Mouse (Mus musculus) lung, adult 2 months (tissue): Measurements from ENCODE around the gene Rab17. TPM values are rescaled to one million over a fixed set of nuclear protein-coding genes. Genes with fewer than 3 reads are reported as not detected.

Source experiments
- DNase-seq: peaks from one replicate; pipeline ENCODE4 v3.0.0; 2022
- H3K4me1 ChIP-seq: fragments of 200-500 bp; 2 replicates; pipeline ENCODE4 v1.6.1; 2011; ENCODE audit warnings: low read length; ENCODE audit not compliant: control insufficient read depth, insufficient read depth
- H3K4me3 ChIP-seq: fragments of 200-500 bp; replicated peaks from 2 replicates; pipeline ENCODE3; 2011; ENCODE audit warnings: low read depth, mild to moderate bottlenecking, control low read depth, low read length; ENCODE audit errors: extremely low read depth
- CTCF ChIP-seq: fragments of 200-500 bp; IDR thresholded peaks from 2 replicates; pipeline ENCODE4 v1.5.1; 2011; ENCODE audit warnings: mild to moderate bottlenecking, low read length, control low read depth; ENCODE audit not compliant: insufficient read depth
- POLR2A ChIP-seq: fragments of 200-500 bp; IDR thresholded peaks from 2 replicates; pipeline ENCODE4 v1.6.1; 2011; ENCODE audit warnings: low read depth, mild to moderate bottlenecking, control low read depth, low read length, borderline replicate concordance; ENCODE audit errors: extremely low read depth
- WGBS: fragments of 180-500 bp; shearing (Covaris S2); methylation state at CpG from one replicate; pipeline ENCODE4 v1.1.7; 2018; 5-methylcytosine and 5-hydroxymethylcytosine counted together
- polyA plus RNA-seq: library from polyadenylated mRNA; depleted of rRNA; stranded (reverse); fragments of >200 nt; gene quantifications from 2 replicates; pipeline ENCODE4 v1.2.3, GENCODE M21; 2012

Gene Rab17
- polyA plus RNA-seq, 1 experiment, result 1.2 TPM

DNA sequence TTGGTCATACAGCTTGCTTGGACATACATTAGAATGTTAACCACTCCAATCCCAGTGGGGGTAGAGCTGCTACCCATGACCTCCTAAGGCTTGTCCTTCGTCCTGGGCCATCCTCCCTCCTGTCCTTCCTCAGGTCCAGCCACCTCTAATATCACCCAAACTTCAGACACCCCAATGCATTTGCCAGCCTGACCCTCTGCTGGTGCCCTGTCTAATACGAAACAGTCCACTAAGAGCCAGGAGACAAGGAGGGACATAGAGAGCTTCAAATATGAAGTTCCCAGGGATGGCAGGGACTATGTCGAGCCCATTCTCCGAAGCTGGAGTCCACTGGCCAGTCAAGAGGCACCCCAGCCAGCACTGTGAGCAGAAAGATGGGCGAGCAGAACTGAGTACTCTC is 28.2 kb upstream of the Rab17 start:
- Histone ChIP-seq H3K4me1 (peaks cover 6% of the 10 kb centered on the region), H3K4me3 (no peak overlapping the region)
- no peak for DNase-seq
- no peak for TF ChIP-seq CTCF
- TF ChIP-seq POLR2A, result no peak
- WGBS, result 89% methylated on average over 5 of the region's 5 CpGs

DNA sequence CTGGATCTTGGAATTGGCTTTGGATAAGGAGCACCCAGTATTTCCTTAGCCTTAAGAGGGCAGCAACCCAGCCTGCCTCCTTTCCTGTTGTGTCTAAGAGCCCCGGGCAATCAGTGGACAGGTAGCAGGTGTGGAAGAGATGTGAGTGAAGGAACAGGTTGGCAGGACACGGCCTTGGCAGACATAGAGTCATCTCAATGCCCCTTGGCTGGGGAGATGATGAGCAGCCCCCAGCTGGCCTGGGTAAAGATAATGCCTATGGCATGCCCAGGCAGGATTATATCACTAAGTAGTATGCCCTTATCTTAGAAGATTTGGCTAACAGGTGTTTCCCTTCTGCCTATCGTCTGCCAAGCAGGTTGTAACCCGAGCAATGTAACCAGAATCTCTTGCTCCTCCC is 27.7 kb upstream of the Rab17 start:
- no peak for TF ChIP-seq POLR2A
- no peak for TF ChIP-seq CTCF
- Histone ChIP-seq H3K4me3 (no peak overlapping the region), H3K4me1 (peaks cover 5% of the 10 kb centered on the region)
- 61% methylated on average over 4 of the region's 4 CpGs for WGBS
- no peak for DNase-seq

DNA sequence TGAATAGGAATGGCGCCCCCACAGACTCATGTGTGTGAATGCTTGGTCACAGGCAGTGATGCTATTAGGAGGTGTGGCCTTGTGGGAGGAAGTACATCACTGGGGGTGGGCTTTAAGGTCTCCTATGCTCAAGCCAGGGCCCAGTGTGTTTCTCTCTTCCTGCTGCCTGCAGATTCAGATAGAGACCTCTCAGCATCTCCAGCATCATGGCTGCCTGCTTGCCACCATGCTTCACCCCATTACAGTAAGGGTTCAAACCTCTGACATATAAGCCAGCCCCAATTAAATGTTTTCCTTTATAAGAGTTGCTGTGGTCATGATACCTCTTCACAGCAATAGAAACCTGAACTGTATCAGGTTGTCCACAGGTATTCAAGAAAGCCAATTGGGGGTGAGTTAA is 26.5 kb upstream of the Rab17 start:
- 97% methylated on average over 1 of the region's 1 CpGs for WGBS
- DNase-seq, result no peak
- TF ChIP-seq POLR2A, result no peak
- TF ChIP-seq CTCF, result no peak
- Histone ChIP-seq H3K4me3 (no peak overlapping the region), H3K4me1 (peaks cover 5% of the 10 kb centered on the region)

DNA sequence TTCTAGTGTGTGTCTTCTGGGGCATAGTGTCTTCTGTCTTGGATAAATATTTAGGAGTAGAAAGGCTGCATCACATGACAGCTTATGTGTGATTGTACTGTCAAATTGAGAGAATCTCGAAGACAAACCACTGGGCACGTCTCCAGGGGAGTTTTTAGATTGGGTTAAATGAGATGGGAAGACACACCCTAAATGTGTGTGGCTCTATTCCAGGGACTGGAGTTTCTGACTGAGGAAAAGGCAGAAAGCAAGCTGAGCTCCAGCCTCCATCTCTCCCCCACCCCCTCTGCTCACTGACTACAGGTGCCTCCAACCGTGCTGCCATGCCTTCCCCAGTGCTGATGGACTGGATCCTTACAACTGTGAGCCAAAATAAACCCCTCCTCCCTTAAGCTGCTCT is 11.9 kb upstream of the Rab17 start:
- H3K4me3 ChIP-seq, result no peak overlapping the region
- WGBS, result 45% methylated on average over 3 of the region's 3 CpGs
- TF ChIP-seq CTCF (no peak), POLR2A (no peak)
- H3K4me1 ChIP-seq, result no peaks in the 10 kb centered on the region
- no peak for DNase-seq

DNA sequence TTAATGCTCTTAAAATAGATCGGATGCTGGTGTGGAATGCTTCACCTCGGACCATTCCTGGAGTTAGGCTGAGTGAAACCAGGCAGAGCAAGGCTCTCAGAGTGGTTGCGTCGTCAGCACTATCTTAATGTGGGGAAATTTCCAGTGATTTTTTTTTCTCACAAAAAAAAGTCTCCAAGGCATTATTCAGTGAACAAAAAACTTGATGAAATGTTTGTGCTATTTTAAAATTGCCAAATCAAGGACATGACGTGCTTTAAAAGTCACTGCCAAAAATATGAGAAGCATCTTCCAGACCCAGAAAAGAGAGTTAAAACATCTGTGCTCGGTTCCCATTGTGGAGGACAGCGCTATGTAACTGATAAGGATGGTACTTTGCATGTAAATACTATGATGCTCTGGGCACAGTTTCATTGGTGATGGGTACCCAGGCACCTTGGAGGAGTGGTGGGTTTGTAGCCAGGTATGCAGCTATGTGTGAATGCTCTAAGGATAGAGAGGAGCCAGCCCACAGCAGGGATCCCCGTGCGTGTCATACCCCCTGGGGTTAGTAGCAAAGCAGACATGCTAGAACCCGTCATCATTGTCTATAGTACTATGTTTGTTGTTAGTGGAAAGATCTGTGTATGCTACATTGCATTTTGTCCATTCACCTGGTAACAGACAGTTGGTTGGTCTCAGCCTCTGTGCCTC is 11.3 kb upstream of the Rab17 start:
- WGBS, result 61% methylated on average over 10 of the region's 10 CpGs
- no peak for DNase-seq
- no peak overlapping the region for H3K4me3 ChIP-seq
- H3K4me1 ChIP-seq, result no peaks in the 10 kb centered on the region
- TF ChIP-seq CTCF, result no peak
- no peak for TF ChIP-seq POLR2A

DNA sequence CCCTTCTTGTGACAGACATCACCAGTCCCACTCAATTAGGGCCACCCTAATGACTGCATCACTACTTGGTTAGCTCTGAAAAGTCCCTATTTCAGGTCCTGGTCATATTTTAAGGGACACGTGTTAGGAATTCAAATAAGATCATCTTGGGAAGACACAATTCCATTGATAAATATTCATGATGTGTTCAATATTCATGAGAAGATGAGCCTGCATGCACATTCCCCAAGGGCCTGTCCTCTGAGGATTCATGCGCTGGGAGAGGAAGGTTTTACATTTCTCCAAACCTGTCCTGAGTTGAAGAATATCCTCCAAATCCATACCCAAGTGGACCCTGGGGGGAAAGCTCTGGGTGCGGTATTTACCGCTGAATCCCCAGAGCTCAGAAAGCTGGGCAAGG is 6.5 kb upstream of the Rab17 start:
- WGBS, result 96% methylated on average over 4 of the region's 4 CpGs
- TF ChIP-seq POLR2A (no peak), CTCF (no peak)
- no peak for DNase-seq
- no peak overlapping the region for H3K4me3 ChIP-seq
- H3K4me1 ChIP-seq, result peaks cover 7% of the 10 kb centered on the region; the same call in 1 of the 2 replicates

DNA sequence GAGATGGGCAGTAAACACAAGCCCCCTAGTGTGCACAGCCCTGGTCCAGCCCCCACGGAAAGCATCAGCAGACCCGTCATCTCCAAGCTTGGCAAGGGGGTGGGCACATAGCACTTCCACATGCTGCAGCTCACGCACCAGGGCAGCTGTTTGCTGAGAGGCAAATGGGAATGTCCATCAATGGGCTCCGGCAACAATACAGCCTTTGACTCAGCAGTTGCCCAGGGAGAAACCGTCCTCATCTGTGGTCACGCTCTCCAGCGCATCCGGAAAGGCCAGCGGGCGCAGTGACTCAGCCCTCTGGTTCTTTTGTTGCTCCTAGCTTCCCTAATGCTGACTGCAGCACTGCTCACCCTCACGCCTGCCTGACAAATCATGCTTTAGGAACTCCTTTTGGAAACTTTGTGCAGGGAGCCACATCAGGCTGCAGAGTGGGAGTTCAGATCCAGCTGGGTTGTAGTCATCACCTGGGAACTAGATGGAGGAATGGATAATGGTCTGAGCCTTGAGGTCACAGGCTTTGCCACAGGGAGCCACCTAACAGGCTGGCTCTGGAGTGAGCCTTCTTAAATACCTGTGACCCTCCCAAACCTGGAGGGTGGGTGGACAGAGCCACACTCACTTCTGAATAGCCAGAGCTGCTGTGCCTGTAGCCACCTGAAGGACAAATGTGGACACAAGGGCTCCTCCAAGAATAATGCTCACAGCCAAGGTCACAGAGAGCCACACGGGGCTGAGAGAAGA is 5.6 kb upstream of the Rab17 start:
- H3K4me1 ChIP-seq, result peaks cover 7% of the 10 kb centered on the region; the same call in 1 of the 2 replicates
- no peak overlapping the region for H3K4me3 ChIP-seq
- 49% methylated on average over 12 of the region's 12 CpGs for WGBS
- no peak for DNase-seq
- TF ChIP-seq POLR2A (no peak), CTCF (no peak)

DNA sequence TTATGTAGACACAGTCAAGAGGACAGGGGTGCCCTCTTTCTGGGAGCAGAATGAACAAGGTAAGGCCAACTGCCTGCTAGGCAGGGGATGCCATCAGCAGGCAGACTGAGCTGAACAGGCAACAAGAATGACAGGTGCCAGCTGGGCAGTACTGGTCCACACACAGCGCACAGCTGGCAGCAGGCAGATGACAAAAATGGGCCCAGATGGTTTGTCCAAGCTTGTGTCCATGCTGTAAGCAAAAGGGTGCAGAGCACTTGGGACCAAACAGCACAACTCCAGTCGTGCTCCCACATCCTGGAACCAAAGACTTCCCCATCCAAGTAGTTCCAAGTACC is 4.1 kb upstream of the Rab17 start:
- Histone ChIP-seq H3K4me1 (peaks cover 7% of the 10 kb centered on the region; the same call in 1 of the 2 replicates), H3K4me3 (no peak overlapping the region)
- no peak for DNase-seq
- WGBS, result 71% methylated on average over 2 of the region's 2 CpGs
- TF ChIP-seq POLR2A (no peak), CTCF (no peak)

DNA sequence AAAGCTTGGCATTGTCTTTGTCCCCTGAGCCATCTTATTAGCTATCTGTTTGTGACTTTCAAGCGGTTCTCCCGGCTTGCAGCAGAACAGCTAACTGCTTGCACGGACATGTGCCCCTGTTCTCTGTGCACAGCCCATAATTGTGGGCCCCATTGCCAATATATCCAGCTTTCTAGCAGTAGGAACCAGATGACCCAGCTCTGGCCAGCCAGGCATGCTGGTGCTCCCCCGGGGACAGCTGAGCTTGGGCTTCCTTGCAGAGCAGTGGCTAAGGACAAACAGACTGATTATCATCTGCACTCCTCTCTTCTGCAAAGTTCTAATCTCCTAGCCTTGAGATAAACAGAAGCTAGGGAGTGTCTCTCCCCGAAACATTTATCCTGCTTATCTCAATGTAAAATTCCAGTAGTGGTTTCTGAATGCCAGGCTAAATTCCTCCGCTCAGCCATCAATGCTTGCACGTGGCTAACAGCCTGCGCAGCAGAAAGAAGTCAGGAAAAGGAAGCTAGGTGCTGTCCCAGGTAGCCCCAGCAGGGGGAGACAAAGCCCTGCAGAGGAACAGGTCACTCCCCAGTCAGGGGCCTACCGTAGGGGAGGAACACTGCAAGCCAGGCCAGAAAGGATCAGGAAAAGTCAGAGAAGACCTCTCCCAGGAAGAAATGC is 3.6 kb upstream of the Rab17 start:
- 26% methylated on average over 9 of the region's 9 CpGs for WGBS
- H3K4me1 ChIP-seq, result peaks cover 7% of the 10 kb centered on the region; the same call in 1 of the 2 replicates
- DNase-seq, result peak; percentile 94
- TF ChIP-seq CTCF (peak; percentile 97), POLR2A (no peak)
- no peak overlapping the region for H3K4me3 ChIP-seq
